8 mouse cellular contexts compared by ENCODE assay signal in genomic region chr2:165869257-165869656, GRCm38 (mm10). TPM values are rescaled to one million over a fixed set of nuclear protein-coding genes. Genes with fewer than 3 reads are reported as not detected.
DNase-seq lines count a peak whose midpoint lies in the region; ATAC-seq and TF ChIP-seq lines count a peak whose summit lies in the region.

No protein-coding gene starts in this region.

- H3K4me3 ChIP-seq in heart, embryonic 15.5 days = no peak overlapping the region
- no peak overlapping the region for H3K4me3 ChIP-seq in midbrain, embryonic 10.5 days
- no peak overlapping the region for H3K4me3 ChIP-seq in midbrain, embryonic 16.5 days (ENCODE audit: low read depth, low read length)
- H3K4me3 ChIP-seq in intestine, postnatal 0 days (ENCODE audit: low read depth, low read length) = no peak overlapping the region
- no peak overlapping the region for H3K4me3 ChIP-seq in stomach, embryonic 16.5 days (replicated peaks; ENCODE audit: low read length)

- peak overlapping the region; percentile 72 for H3K27ac ChIP-seq in heart, embryonic 15.5 days
- H3K27ac ChIP-seq in midbrain, embryonic 10.5 days (replicated peaks) = peak overlapping the region; percentile 76; the same call in 1 of the 2 replicates
- no peak overlapping the region; the same call in 1 of the 2 replicates for H3K27ac ChIP-seq in midbrain, embryonic 16.5 days (ENCODE audit: low read length)
- peak overlapping the region; percentile 80 for H3K27ac ChIP-seq in intestine, postnatal 0 days (ENCODE audit: low read depth, low read length)
- H3K27ac ChIP-seq in stomach, embryonic 16.5 days (ENCODE audit: low read length) = peak overlapping the region; percentile 21

- H3K9me3 ChIP-seq in heart, embryonic 15.5 days (replicated peaks) = no peaks in the 10 kb centered on the region
- no peaks in the 10 kb centered on the region for H3K9me3 ChIP-seq in midbrain, embryonic 10.5 days (replicated peaks)
- H3K9me3 ChIP-seq in midbrain, embryonic 16.5 days (replicated peaks; ENCODE audit: control insufficient read depth, low read length, poor library complexity, severe bottlenecking) = no peaks in the 10 kb centered on the region
- H3K9me3 ChIP-seq in intestine, postnatal 0 days (ENCODE audit: control insufficient read depth) = no peaks in the 10 kb centered on the region
- H3K9me3 ChIP-seq in stomach, embryonic 16.5 days (replicated peaks; ENCODE audit: control insufficient read depth, low read length) = no peaks in the 10 kb centered on the region

- no peak for DNase-seq in heart, postnatal 4 days
- DNase-seq in midbrain, embryonic 10.5 days (ENCODE audit: low spot score) = no peak
- no peak for DNase-seq in ovary, adult 18-20 months (ENCODE audit: low spot score)
- DNase-seq in layer of hippocampus, adult 9-11 months = no peak

- ATAC-seq in heart, embryonic 15.5 days (replicated peaks; ENCODE audit: insufficient number of reproducible peaks, insufficient read depth, low FRiP score, low read depth) = no peak
- ATAC-seq in midbrain, embryonic 16.5 days = no peak
- peak; percentile 86 for ATAC-seq in intestine, postnatal 0 days
- ATAC-seq in stomach, embryonic 16.5 days (ENCODE audit: insufficient read depth, low FRiP score) = no peak

- no peak overlapping the region for H3K4me2 ChIP-seq in heart, embryonic 15.5 days
- no peak overlapping the region for H3K4me2 ChIP-seq in midbrain, embryonic 16.5 days (ENCODE audit: low read length)
- H3K4me2 ChIP-seq in intestine, postnatal 0 days (replicated peaks; ENCODE audit: low read depth) = peak overlapping the region; percentile 21; the same call in 1 of the 2 replicates
- H3K4me2 ChIP-seq in stomach, embryonic 16.5 days (ENCODE audit: low read depth, low read length) = no peak overlapping the region

- peaks cover 10% of the 10 kb centered on the region for H3K36me3 ChIP-seq in heart, embryonic 15.5 days
- H3K36me3 ChIP-seq in midbrain, embryonic 10.5 days = peaks cover 77% of the 10 kb centered on the region
- H3K36me3 ChIP-seq in midbrain, embryonic 16.5 days (ENCODE audit: control insufficient read depth, insufficient read depth, low read length) = peaks cover 6% of the 10 kb centered on the region; the same call in 1 of the 2 replicates
- peaks cover 22% of the 10 kb centered on the region for H3K36me3 ChIP-seq in intestine, postnatal 0 days (ENCODE audit: control insufficient read depth, insufficient read depth)
- no peaks in the 10 kb centered on the region for H3K36me3 ChIP-seq in stomach, embryonic 16.5 days (ENCODE audit: control insufficient read depth, insufficient read depth, low read length)

- no peaks in the 10 kb centered on the region for H3K27me3 ChIP-seq in heart, embryonic 15.5 days
- H3K27me3 ChIP-seq in midbrain, embryonic 10.5 days (ENCODE audit: low read depth, poor library complexity, severe bottlenecking) = no peaks in the 10 kb centered on the region
- H3K27me3 ChIP-seq in midbrain, embryonic 16.5 days (ENCODE audit: control insufficient read depth, insufficient read depth, low read depth, low read length) = no peaks in the 10 kb centered on the region
- H3K27me3 ChIP-seq in intestine, postnatal 0 days (replicated peaks; ENCODE audit: control insufficient read depth, insufficient read depth, low read length) = no peaks in the 10 kb centered on the region
- no peaks in the 10 kb centered on the region for H3K27me3 ChIP-seq in stomach, embryonic 16.5 days (ENCODE audit: control insufficient read depth, insufficient read depth, low read length)

- 63% methylated on average over 1 of the region's 1 CpGs for WGBS in heart, embryonic 15.5 days
- 91% methylated on average over 1 of the region's 1 CpGs for WGBS in midbrain, embryonic 10.5 days
- WGBS in midbrain, embryonic 16.5 days = 58% methylated on average over 1 of the region's 1 CpGs
- WGBS in intestine, postnatal 0 days = 32% methylated on average over 1 of the region's 1 CpGs
- WGBS in stomach, embryonic 16.5 days = 74% methylated on average over 1 of the region's 1 CpGs

- no peak for TF ChIP-seq CTCF in intestine, postnatal 0 days (IDR thresholded peaks at IDR 0.05; ENCODE audit: low read depth)

- no peak overlapping the region for H3K9ac ChIP-seq in heart, embryonic 15.5 days
- no peak overlapping the region for H3K9ac ChIP-seq in midbrain, embryonic 16.5 days (ENCODE audit: low read depth, low read length)
- H3K9ac ChIP-seq in intestine, postnatal 0 days (ENCODE audit: low read depth, low read length) = no peak overlapping the region
- 0 out of 2 replicates have a peak overlapping the region, but pooled peaks have one; percentile 26 for H3K9ac ChIP-seq in stomach, embryonic 16.5 days (ENCODE audit: low read length)

- H3K4me1 ChIP-seq in heart, embryonic 15.5 days (replicated peaks) = peaks cover 62% of the 10 kb centered on the region
- peaks cover 62% of the 10 kb centered on the region for H3K4me1 ChIP-seq in midbrain, embryonic 10.5 days
- peaks cover 60% of the 10 kb centered on the region for H3K4me1 ChIP-seq in midbrain, embryonic 16.5 days (ENCODE audit: control insufficient read depth, insufficient read depth, low read length)
- peaks cover 7% of the 10 kb centered on the region for H3K4me1 ChIP-seq in intestine, postnatal 0 days (replicated peaks; ENCODE audit: control insufficient read depth, insufficient read depth, low read length)
- H3K4me1 ChIP-seq in stomach, embryonic 16.5 days (ENCODE audit: control insufficient read depth, insufficient read depth, low read length) = peaks cover 60% of the 10 kb centered on the region

RNA-seq across cellular contexts. Expression of gene Zmynd8, which starts 29.6 kb away (rescaled TPM):
- 39.1 and 40.7 TPM in 2 replicates for polyA plus RNA-seq in heart, embryonic 15.5 days (2015; fragmentation: Nextera tagmentation; extraction: Ambion mirVana)
- total RNA-seq in heart, postnatal 4 days (2021) = 10 to 100 TPM; 49.5 to 50.4 TPM
- polyA plus RNA-seq in midbrain, embryonic 10.5 days (2016; fragmentation: Nextera tagmentation; extraction: Ambion mirVana) = 61.4 and 63.3 TPM in 2 replicates
- 78.7 and 87.3 TPM in 2 replicates for polyA plus RNA-seq in midbrain, embryonic 16.5 days (2015; fragmentation: Nextera tagmentation; extraction: Ambion mirVana)
- 43.5 and 57.7 TPM in 2 replicates for polyA plus RNA-seq in intestine, postnatal 0 days (2015; fragmentation: Nextera tagmentation; extraction: Ambion mirVana)
- 45.1 and 45.3 TPM in 2 replicates for polyA plus RNA-seq in stomach, embryonic 16.5 days (2015; fragmentation: Nextera tagmentation; extraction: Ambion mirVana)
